Mouse (Mus musculus) cerebellum, adult 2 months (tissue): ENCODE measurements around the gene Pole3.

Experiments used
- CTCF ChIP-seq: fragments of 200-500 bp; IDR thresholded peaks from 2 replicates; pipeline ENCODE4 v1.5.1; 2011; ENCODE audit warnings: low read depth, mild to moderate bottlenecking, control low read depth, low read length, moderate library complexity, borderline replicate concordance; ENCODE audit not compliant: insufficient read depth
- POLR2A ChIP-seq: fragments of 200-500 bp; IDR thresholded peaks from 2 replicates; pipeline ENCODE4 v1.6.1; 2011; ENCODE audit warnings: low read length, control low read depth, borderline replicate concordance; ENCODE audit not compliant: insufficient read depth

DNA sequence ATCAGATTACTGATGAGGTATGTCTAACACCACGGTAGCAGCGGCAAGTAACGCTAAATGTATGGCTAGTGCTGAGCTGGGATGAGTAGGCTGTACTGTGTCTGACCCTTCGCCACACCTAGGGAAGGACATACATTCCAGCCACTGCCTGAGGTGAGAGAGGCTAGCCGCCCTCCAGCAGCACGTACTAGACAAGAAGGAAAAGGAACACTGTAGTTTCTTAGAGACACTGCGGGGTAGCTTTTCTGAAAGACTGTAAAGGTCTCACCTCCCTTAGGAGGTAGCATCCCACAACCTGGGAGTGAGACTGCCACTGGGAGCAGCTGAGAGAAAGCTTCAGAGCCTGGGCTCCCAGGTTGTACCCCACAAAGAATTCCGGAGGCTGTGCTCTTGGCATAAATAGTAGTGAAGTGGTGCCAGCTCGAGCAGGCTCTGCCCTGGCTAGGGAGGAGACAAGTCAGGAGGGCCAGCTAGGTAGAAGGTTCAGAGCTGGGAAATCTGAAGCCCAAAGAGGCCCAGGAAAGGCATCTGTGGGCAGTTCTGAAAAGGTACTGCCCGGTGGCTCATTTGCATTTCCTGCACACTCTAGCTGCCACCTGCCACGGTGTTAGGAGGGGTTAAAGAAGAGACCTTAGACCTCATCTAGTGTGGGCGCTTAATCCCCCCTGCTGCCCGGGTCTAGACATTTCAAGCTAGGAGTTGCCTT lies 6.3 kb downstream of the Pole3 start:
- TF ChIP-seq POLR2A (peak; percentile 57; the same call in 1 of the 2 replicates), CTCF (no peak)
